Mouse (Mus musculus) CD8-positive naive resting alpha-beta T cell, adult 2 months (primary cell): Measurements from ENCODE around the gene Senp1.

Source experiments
- DNase-seq, 2 experiments: peaks; one replicate each; pipeline ENCODE4 v3.0.0; 2022; ENCODE audit warnings: low read depth in 2 of 2, low spot score in 2 of 2

The Senp1 gene

DNA sequence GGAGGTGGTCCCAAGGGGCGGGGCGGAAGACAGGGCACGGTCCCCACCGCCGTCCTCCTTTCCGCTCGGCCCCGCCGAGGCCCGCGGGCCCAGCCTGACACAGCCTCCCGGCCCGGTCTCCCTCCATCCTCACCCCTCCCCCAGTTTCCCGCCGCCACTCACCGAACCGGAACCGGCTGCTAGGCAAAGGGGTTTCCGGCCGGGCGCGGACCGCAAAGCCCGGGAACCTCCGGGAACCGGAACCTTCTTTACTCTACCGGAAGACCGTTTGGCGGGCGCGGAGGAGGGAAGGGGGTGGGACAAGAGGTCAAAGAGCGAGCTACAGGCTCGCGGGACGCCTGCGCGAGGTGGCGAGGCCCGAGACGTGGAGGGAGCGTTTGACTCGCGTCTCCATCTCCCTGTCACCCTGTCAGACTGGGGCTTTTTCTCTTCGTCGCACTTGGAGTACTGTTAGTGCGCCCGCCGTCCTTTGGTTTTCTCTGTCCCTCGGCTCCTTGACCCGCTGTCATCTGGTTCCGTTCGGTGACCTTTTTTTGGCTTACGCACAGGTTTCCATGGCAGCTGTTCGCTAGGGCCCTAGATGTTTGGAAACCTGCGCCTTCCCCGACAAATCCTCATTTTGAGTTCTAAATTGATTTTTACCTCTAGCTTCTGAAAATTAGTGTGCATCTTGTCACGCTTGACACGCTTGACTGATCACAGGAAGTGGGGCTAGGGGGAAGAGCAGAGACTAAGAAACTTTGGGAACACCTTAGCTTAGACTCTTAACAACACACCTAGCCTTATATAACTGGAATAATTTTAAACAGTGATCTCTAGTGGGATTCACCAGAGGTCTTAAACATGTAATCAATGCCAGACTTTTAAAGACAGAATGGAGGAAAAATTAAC, at the start of gene Senp1:
Gene Senp1, minus strand, starts transcription at position 624 of the 891 bp plus-strand sequence.
- peak; percentile 82 for DNase-seq

DNA sequence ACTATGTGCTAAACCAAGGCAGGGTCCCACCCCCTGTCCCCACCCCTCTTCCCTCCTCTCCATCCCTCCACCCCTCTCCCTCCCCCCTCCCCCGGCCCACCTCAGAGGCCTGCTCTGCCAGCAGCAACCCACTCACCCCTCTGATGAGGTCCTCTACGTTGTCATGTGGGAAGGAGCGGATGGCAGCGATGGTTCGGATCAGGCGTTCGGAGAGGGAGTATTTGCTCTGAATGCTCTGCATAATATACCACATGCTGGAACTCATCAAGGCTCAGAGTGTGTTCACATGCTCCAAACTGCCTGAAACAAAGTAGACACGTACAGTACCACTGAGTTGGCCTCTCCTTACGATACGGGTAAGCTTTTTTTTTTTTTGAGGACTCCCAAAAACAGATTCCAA, 49.0 kb upstream of the Senp1 start:
- no peak for DNase-seq

DNA sequence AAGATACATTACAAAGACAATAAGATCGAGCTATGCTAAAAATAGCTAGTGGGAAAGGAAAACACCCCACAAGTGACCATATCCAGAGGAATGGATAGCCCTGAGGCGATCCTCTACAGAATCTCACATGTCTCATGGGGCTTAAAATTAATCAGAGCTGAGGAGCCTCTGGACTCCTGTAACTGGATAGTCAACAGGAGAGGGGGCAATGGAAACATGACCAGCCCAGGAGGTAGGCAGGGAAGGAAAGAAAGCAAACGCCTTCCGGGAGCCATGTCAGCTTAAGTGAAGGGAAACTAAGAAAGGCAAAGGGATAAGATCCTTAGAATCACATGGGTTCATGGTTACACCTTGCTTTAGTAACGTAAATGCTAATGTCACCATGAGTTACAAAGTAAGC, 47.3 kb upstream of the Senp1 start:
- DNase-seq: no peak

DNA sequence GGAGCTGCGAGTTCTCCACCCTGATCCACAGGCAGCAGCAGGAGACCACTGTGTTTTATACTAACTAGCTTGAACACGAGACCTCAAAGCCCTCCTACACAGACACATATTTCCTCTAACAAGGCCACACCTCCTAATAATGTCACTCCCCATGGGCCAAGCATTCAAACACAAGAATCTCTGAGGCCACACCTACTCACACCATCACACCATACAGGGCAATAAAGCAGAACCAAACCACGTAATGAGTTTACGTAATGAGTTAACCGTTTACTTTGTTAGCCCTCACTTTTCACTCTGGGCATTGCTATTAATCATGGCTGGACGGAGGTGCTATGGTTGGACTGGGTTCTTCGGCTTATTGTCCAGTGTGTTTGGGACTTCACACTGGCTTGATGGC, 46.2 kb upstream of the Senp1 start:
- no peak for DNase-seq

DNA sequence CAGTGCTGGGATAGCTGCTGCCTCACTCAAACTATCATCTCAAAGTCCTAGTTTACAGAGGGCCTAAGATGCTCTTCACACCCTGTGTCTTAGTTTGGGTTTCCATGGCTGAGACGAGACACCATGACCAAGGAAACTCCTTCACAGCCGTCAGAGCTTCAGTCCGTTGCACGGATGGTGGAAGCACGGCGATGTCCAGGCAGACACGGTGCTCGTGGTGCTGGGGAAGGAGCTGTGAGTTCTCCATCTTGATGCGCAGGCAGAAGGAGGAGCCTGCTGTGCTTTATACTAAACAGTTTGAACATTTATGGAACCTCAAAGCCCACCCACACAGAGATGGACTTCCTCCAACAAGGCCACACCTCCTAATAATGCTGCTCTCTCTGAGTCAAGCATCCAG, 43.3 kb upstream of the Senp1 start:
- DNase-seq: no peak

DNA sequence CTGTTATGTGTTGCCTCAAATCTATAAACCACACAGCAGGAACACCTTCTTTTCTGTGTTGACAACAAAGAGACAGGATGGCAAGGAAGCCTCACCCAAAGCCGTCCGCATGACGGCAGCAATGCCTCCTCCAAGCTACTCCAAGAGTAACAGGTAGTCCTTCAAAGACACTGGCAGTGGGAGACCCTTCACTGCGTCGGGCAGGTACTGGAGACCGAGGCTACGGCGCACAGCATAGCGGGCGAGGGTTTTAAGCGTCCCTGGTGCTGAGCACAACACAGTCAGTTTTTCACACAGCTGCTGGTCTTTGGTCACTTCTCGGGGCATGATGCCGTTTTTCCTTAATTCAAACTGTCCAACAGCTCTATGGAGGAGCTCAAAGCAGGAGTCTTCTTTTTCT, 42.1 kb upstream of the Senp1 start:
- DNase-seq: no peak

DNA sequence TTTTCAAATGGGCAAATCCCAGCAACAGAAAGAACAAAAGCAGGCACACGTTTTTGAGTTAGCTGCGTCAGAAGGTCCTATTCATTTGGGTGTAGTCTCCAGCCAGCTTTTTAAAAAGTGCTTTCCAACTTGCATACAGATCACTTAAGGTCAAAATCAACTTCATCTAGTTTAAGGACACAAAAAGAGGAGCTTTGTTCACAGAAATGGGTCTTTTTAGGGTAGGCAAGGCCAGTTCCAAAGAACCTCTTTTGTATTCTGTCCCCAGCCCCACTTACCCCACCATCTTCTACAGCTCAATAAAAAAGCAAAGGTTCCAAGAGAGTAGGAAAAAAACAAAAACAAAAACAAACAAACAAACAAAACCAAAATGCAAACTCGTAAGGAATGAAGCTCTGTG, 41.1 kb upstream of the Senp1 start:
- DNase-seq: no peak

DNA sequence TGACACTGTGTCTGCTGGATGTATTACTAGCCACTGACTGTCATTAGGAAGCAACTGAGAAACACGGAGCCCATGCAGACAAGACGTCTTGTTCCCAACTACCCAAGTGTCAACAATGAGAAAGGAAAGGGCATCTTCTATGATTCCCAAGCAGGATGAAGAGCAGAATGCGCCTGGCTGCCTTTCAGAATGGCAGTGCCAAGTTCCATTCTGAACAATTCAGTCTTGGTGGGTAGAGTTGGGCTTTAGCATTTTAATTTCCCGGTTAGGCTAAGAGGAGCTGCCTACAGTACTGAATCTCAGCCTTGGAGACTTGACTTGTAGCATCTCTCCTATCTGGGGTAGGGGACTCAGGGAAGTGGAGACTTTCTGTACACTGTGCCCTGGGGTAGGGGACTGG, 40.5 kb upstream of the Senp1 start:
- no peak for DNase-seq

DNA sequence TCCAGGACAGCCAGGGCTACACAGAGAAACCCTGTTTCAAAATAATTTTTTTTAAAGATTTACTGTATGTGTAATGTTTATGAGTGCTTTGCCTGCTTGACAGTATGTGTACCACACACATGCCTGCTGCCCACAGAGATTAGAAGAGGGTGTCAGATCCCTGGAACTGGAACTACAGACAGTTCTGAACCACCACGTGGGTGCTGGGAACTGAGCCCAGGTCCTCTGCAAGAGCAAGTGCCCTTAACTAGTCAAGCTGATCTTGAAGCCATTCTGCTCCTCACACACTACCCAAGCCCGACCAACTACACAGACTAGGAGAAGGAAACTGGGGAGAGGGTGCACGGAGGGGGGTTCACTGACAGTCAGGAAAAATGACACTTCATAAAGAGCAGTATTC, 39.9 kb upstream of the Senp1 start:
- no peak for DNase-seq

DNA sequence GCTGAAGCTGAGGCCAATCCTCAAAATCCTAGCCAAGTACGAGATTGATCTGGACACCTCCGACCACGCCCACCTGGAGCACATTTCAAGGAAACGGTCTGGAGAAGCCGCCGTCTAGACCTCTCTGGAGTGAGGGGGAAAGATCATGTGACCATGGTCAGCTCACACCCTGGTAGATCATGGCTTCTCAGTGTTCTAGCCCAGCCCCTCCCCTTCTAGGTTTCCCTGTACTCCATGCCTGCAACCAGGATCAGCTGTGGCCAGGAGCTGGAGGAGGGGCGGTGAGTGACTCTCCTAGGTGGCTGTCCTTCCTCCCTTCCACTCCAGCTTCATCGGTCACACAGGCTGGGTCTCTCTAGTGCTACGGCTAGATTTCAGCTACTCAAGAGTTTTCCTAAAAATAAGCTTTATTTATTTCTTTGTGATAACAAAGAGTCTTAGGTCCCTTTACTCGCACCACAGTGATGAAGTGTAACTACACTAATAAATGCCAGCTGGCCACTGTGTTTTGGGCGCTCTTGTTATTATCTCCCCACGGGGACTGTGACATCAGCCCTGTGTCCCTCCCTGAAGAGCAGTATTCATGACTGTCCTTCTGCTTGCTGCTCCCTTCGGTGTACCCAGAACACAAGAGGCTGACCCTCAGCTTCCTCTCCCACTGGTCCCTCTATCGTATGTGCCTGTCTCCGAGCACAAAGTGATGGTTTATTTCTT, 38.6 kb upstream of the Senp1 start:
- no peak for DNase-seq

DNA sequence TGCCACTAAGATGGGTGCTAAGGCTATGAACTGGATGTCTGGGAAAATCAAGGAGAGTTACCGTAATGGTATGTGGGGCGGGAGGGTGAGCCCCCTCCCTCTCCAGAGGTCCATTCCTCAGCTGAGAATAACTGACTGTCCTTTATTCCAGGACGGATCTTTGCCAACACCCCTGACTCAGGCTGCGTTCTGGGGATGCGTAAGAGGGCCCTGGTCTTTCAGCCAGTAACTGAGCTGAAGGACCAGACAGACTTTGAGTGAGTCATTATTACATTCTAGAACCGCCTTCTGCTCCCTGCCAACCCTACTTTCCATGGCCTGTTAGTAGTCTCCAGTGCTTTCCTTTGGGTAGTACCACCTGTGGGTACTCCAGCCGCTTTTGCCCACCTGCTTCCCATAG, 37.9 kb upstream of the Senp1 start:
- no peak for DNase-seq

DNA sequence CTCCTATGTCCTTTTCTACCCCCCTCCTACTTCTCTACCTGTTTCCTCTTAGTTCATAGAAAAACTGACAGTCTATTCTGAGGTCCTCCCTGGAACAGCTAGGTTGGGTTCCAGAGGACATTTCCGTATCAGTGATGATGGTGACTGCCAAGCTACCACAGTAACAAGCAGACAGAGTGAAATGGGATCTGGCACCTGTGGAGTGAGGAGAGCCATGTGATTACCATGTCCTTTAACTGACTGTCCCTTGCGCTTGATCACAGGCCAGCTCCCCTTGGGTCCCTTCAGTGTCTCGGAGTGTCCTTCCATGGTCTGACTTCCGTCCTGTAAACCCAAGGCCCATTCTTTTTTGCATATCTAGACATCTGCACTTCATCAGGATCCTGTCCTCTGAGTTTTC, 37.5 kb upstream of the Senp1 start:
- DNase-seq: no peak

DNA sequence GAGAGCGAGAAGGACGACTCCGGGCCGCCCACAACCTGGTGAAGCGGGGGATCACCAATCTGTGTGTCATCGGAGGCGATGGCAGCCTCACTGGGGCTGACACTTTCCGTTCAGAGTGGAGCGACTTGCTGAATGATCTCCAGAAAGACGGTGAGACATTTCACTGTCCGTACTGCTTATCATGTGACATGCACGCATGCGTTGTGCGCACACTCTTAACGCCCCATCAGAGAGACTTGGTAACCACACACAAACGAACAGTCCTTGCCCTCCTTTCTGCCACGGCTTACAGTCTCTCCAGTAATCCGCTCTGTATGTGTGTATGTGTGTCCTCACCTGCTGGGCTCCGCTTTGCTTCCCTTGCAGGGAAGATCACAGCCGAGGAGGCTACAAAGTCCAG, 27.3 kb upstream of the Senp1 start:
- no peak for DNase-seq

DNA sequence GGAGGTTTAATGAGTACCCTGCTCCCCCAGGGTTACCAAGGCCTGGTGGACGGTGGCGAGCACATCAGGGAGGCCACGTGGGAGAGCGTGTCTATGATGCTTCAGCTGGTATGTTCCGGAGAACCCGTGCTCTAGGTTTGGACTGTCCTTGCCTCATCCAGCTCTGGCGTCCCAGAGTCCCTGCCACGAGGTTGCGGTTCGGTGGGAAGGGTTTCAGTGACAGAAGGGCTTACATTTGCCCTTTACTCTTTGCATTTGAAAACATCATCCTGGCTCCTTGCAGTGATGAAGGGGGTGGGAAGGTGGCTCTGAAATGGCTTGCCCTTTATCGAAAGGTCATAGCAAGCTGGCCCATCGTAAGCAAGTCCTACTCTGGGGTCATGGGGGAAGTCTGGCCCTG, 25.8 kb upstream of the Senp1 start:
- DNase-seq: no peak

DNA sequence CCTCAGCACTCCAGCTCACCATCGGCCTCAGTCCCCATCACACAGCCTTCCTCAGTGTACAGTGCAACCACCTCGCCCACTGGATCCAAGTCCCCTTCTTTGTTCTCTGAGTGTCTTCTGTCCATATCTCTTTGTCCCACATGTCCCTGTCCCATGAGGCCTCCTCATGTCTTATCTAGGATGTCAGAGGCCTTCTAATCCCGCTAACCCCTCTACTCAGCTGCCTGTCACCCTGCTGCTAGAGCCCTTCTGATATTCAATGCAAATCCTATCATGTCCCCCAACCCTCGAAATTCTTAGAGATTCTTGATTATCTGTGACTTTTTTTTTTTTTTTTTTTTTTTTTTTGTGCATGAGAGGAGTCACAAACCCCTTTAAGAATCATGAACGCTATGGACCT, 22.7 kb upstream of the Senp1 start:
- no peak for DNase-seq

DNA sequence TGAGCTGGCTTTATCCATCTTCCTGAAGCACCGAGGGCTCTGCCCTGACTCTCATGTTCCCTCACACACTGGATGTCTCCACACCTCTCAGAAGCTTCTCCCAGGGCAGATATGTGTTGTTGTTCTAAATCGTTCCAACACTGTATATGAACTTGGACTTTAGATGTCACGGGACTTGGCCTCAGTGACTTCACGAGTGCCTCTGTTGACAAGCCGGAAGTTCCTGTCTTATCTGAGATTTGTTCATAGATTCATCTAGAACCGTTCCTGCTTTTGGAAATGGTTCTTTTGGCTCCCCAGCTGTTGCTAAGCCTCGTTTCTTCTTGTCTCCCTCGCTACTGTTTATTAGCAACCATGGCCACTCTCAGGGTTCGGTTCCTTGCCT, 22.2 kb upstream of the Senp1 start:
- DNase-seq: no peak

DNA sequence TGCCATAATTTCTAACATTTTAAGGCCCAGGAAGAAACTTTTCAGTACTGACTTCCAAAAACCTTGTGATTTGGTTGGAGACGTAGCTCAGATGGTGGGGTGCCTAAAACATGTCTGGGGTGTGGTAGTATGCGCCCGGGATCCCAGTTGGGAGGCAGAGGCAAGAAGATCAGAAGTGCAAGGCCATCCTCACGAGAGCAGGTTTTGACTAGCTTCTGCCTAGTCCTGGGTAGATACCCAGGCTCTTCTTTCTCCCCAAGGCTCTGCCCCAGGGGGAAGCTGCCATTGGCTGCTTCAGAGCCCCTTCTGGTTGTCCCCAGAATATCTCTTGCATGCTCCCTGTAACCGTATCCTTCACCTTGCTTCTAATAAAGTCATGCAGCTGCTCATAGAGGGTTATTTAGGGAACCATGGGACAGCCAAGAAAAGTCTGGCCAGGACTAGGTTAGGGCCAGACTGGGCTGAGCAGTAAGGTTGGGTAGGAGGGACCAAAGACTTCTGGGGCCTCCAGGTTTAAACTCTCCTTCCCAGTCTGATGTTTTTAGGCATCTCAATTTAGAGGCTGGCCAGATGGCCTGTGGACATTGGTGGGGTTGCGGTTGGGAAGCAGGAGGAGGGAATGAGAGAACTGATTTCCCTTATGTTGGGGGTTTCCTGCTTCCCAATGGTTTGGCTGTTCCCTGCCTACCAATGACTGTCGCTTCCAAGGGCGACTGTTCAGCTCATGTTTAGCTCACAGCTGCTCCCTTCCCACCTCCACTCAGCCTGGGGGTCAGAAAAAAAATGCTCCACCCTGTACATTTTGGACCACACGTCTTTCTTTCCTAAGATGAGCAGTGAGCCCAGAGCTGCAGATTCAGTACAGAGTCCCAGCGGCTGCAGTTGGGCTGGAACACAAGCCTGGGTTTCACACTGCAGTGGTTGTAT, 21.6 kb upstream of the Senp1 start:
- no peak for DNase-seq

DNA sequence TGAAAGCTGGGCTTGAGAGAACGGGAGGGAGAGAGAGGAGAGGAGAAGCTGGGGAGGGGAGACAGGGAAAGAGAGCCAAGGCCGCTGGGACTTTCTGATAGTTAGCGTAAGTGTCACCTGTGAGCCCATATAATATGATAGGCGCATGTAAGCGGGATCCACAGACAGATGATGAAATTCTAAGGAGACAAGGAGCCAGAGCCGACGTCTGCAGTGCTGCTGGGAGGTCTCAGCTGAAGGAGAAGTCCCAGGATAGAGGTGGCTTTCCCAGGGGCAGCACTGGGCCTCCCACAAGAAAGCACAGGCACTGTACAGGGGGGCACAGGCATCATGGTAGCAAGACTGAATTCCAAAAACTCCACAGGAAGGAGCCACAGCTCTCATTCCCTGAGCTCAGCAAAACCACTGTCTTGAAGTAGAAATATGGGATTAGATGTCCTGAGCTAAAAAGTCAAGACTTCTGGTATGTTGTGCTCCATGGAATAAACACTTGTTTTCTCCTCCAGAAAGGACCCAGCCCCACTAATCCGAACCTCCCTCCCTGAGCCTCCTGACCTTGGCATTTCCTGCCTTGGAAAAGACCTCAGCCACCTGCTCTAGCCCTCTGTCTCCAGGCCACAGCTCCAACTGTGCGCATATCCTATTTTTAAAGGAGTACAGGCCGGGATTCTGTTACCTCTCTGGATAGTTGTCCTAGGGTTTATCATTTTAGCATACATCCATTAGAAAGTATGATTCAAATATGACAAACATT, 20.7 kb upstream of the Senp1 start:
- no peak for DNase-seq

DNA sequence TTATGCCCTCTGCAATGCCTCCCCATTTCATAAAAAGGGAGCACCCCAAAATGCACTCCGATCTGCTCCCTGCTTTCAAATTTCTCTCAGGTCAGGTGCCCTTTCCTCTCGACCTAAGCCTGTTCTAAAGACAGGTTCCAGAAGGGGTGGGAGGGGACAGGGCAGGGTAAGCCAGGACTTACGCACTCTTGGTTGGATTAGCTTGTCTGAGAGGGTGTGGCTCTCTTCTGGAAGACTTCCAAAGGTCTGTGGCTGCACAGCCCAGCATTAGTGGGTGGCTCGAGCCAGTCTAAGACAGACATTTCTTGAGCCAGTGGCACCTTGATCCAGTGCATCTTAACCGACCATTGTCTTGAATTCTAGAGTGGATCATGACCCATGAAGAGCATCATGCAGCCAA, 18.2 kb upstream of the Senp1 start:
- DNase-seq: no peak

DNA sequence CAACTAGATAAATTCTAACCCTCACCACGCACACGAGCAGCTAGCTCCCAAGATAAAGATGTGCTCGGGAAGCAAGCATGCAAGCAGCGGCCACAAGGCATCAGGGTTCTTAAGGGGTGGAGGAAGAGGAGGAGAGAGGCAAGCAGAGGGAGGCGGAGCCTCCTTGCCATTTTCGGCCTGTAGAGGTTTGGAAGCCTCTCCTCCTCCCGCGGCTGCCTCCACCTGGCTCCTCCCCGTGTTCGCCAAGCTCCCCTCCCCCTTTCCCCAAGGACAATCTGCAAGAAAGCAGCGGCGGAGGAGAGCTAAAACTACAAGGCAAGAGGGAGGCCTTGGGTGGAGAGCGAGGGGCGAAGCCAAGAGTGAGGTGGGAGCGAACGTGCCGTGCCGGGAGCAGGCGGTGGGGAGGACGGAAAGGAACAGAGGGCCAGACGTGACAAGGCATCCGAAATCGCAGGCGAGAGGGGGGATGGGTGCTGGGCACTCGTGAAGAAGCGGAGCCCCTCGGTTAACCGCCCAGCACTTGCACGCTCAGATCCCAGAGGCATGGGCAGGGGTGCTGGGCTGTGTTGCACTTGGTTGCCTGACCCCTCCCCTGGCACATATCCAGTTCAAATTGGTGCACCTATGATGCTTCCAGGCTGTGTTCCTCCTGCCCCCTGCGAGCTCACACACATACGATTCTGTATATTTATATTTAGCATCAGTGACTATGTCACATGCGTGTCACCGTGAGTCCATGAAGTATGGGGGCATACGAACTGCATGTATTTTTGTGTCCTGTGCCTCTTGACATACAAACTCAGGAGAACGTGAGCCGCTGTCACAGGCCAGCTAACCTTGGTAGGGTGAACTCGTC, 15.0 kb upstream of the Senp1 start:
- peak; percentile 30 to 53 for DNase-seq
